Mouse (Mus musculus): ENCODE measurements at regions not wholly inside any gene's neighbourhood (a gene's known extent, or its start where the extent isn't known, plus 50 kb on each side); places are given as distances from the start of the nearest gene placed in this dataset.

DNA sequence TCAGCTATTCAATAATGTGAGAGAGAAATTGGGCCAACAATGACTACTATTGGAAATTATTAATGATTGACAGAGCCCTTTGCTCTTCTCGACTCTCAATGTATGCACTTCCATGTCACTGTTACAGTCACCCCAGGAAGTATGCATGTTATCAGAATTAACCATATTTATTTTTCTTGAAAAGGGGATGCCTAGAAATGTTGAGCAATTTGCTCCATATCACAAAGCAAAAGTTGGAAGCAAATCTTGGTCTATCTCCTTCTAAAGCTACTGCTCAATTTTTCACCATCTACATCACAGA is 80.3 kb downstream of the Gm10192 start:
- TF ChIP-seq CHD2 (IDR thresholded peaks at IDR 0.05; ENCODE audit: low read depth, low read length) (no peak), HCFC1 (IDR thresholded peaks at IDR 0.05; ENCODE audit: borderline replicate concordance, insufficient read depth, low read length) (no peak)
